Mouse (Mus musculus): ENCODE data around the gene Appl1.

Gene Appl1

GRCm38 (mm10) chr14:26887244-26887643 lies 83.8 kb downstream of the Appl1 start:
- in situ Hi-C loops (cut with MboI; ENCODE audit: low pct_unique_long_range_greater_than_20kb in 1 of 2, low sequenced_read_pairs in 2 of 2, unreplicated experiment in 1 of 2) = no loop called here

GRCm38 (mm10) chr14:26881700-26882099 lies 89.3 kb downstream of the Appl1 start:
- in situ Hi-C loops (cut with MboI; ENCODE audit: low pct_unique_long_range_greater_than_20kb in 1 of 2, low sequenced_read_pairs in 2 of 2, unreplicated experiment in 1 of 2) = no loop called here

GRCm38 (mm10) chr14:26879976-26880375 lies 91.1 kb downstream of the Appl1 start:
- in situ Hi-C loops (cut with MboI; ENCODE audit: low pct_unique_long_range_greater_than_20kb in 1 of 2, low sequenced_read_pairs in 2 of 2, unreplicated experiment in 1 of 2) = no loop called here

GRCm38 (mm10) chr14:26878756-26879155 lies 92.3 kb downstream of the Appl1 start:
- in situ Hi-C loops (cut with MboI; ENCODE audit: low pct_unique_long_range_greater_than_20kb in 1 of 2, low sequenced_read_pairs in 2 of 2, unreplicated experiment in 1 of 2) = no loop called here

Measured in mouse embryonic stem cell (cell line).